Mouse (Mus musculus) thymus, adult 2 months (tissue): ENCODE measurements around the gene Fam90a1a. TPM values are rescaled to one million over a fixed set of nuclear protein-coding genes. Genes with fewer than 3 reads are reported as not detected.
"Not testable (repeated sequence)": the region's sequence is repeated elsewhere in the genome, so short reads cannot be mapped to it uniquely, and the experiment has no call there.

ENCODE experiments used
- DNase-seq: peaks from one replicate; pipeline ENCODE4 v3.0.0; 2021
- H3K27ac ChIP-seq: fragments of 200-500 bp; 2 replicates; pipeline ENCODE4 v1.5.1; 2012; ENCODE audit warnings: low read length, control low read depth; ENCODE audit not compliant: control insufficient read depth, insufficient read depth
- H3K27me3 ChIP-seq: fragments of 200-500 bp; 2 replicates; pipeline ENCODE4 v1.6.1; 2012; ENCODE audit warnings: mild to moderate bottlenecking, low read length, moderate library complexity, mixed read lengths; ENCODE audit not compliant: control insufficient read depth, insufficient read depth
- H3K36me3 ChIP-seq: fragments of 200-500 bp; 2 replicates; pipeline ENCODE4 v1.6.1; 2012; ENCODE audit warnings: mild to moderate bottlenecking, low read length, moderate library complexity; ENCODE audit not compliant: control insufficient read depth, insufficient read depth
- H3K4me1 ChIP-seq: fragments of 200-500 bp; replicated peaks from 2 replicates; pipeline ENCODE4 v1.6.1; 2012; ENCODE audit warnings: low read length; ENCODE audit not compliant: control insufficient read depth, insufficient read depth
- H3K4me3 ChIP-seq: fragments of 200-500 bp; 2 replicates; pipeline ENCODE4 v1.5.1; 2012; ENCODE audit warnings: mild to moderate bottlenecking, low read length, control low read depth, moderate library complexity; ENCODE audit not compliant: control insufficient read depth, insufficient read depth
- CTCF ChIP-seq: fragments of 200-500 bp; IDR thresholded peaks from 2 replicates; pipeline ENCODE4 v1.5.1; 2012; ENCODE audit warnings: mild to moderate bottlenecking, control low read depth, low read length, moderate library complexity, borderline replicate concordance; ENCODE audit not compliant: control insufficient read depth, poor library complexity, insufficient read depth; ENCODE audit errors: extremely low read depth
- POLR2A ChIP-seq: fragments of 200-500 bp; IDR thresholded peaks from 2 replicates; pipeline ENCODE4 v1.6.1; 2012; ENCODE audit warnings: mild to moderate bottlenecking, low read length, control low read depth, moderate library complexity; ENCODE audit not compliant: control insufficient read depth, poor library complexity, insufficient read depth; ENCODE audit errors: extremely low read depth
- WGBS: fragments of 180-500 bp; shearing (Covaris S2); methylation state at CpG from one replicate; pipeline ENCODE4 v1.1.7; 2018; 5-methylcytosine and 5-hydroxymethylcytosine counted together
- polyA plus RNA-seq: library from polyadenylated mRNA; depleted of rRNA; stranded (reverse); fragments of >200 nt; gene quantifications from 2 replicates; pipeline ENCODE4 v1.2.3, GENCODE M21; 2012; rRNA removed

The Fam90a1a gene
- not detected in 2 replicates for polyA plus RNA-seq

DNA sequence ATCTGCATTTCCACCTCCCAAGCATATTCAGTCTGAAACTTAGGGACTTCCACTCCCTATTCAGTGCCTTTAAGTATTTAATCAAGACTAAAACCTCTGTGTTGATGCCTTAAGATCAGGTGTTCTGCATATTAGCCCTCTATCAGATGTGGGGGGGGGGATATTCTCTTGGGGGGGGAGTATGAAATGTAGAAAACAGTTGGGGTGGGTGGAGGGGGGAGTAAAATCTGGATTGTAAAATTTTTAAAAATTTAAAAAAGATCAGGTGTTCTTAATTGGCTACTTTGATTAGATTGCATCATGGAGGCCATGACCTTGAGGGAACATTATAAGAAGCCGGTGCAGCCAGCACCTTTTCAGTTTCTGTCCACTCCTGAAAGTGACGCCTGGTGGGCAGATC, at the start of gene Fam90a1a:
Gene Fam90a1a, plus strand, starts transcription at position 301 of the 400 bp plus-strand sequence.
- no peak within 1 kb of the TSS for H3K4me3 ChIP-seq
- H3K27ac ChIP-seq: no peak within 1 kb of the TSS
- DNase-seq: no peak
- H3K36me3 ChIP-seq: no peaks in the 10 kb centered on the region
- no peaks in the 10 kb centered on the region for H3K4me1 ChIP-seq
- no peaks in the 10 kb centered on the region for H3K27me3 ChIP-seq
- WGBS: 98% methylated on average over 2 of the region's 2 CpGs
- no peak for TF ChIP-seq CTCF
- TF ChIP-seq POLR2A: no peak

DNA sequence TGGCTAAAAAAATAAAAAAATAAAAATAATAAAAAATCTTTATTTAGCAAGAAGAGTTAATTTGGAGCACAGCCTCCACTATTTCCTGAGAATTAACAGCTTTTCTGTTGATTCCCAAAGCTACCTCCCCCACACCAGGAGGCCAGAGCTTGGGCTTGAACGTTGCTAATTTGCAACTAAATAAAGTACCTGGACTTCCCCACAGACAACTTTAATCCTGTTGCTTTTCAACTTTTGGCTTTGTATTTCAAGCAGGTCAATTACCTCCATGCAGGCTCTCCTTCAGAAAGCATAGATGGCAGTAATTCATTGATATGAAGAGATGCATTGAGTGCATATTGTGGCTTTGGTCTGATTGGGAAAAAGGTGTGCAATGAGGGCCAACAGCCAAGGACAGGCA, 46.6 kb upstream of the Fam90a1a start:
- TF ChIP-seq POLR2A: no peak
- no peak for TF ChIP-seq CTCF
- no peak overlapping the region for H3K4me3 ChIP-seq
- no peak for DNase-seq
- H3K36me3 ChIP-seq: no peaks in the 10 kb centered on the region
- no peaks in the 10 kb centered on the region for H3K4me1 ChIP-seq
- WGBS: 19% methylated on average over 1 of the region's 1 CpGs
- H3K27me3 ChIP-seq: no peaks in the 10 kb centered on the region
- no peak overlapping the region for H3K27ac ChIP-seq

DNA sequence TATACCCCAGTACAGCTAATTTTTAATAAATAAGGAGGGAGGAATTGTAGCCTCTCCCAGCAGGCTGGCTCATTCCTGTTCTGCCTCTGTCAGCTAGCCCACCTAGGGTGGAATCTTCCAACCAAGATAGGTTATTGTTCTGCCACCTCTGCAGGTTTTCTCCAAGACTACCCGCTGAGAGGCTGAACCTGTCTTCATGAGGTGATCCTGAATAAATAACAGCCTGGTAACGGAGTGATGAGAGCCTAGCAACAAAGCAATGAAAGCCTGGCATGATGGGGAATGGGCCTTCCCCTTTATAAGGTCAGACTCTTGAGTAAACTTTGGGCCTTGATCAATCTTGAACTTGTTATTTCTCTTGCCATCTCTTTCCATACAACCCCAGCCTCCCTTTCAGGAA, 46.0 kb upstream of the Fam90a1a start:
- 50% methylated on average over 2 of the region's 2 CpGs for WGBS
- H3K36me3 ChIP-seq: no peaks in the 10 kb centered on the region
- no peak overlapping the region for H3K4me3 ChIP-seq
- no peaks in the 10 kb centered on the region for H3K27me3 ChIP-seq
- H3K27ac ChIP-seq: no peak overlapping the region
- DNase-seq: no peak
- no peak for TF ChIP-seq POLR2A
- no peak for TF ChIP-seq CTCF
- no peaks in the 10 kb centered on the region for H3K4me1 ChIP-seq

DNA sequence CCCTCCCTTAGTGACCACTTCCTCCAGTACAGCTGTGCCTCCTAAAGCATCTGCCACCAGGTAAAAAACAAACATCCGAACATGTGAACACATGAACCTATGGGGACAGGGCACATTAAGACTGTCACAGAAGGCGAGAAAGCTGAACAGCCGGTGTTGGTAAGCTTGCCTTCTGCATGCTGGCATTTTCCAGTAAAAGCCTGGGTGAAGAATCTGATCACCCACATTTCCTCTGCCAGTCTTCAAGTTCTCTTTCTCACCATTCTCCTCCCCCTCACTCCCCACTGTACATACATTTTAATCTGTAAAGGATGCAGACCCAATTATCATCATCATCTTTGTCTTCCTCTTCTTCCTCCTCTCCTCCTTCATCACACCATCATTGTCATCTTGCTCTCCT, 42.9 kb upstream of the Fam90a1a start:
- WGBS: 88% methylated on average over 3 of the region's 3 CpGs
- Histone ChIP-seq H3K4me3 (no peak overlapping the region), H3K27ac (no peak overlapping the region), H3K4me1 (no peaks in the 10 kb centered on the region), H3K27me3 (no peaks in the 10 kb centered on the region), H3K36me3 (no peaks in the 10 kb centered on the region)
- TF ChIP-seq POLR2A (no peak), CTCF (no peak)
- no peak for DNase-seq

DNA sequence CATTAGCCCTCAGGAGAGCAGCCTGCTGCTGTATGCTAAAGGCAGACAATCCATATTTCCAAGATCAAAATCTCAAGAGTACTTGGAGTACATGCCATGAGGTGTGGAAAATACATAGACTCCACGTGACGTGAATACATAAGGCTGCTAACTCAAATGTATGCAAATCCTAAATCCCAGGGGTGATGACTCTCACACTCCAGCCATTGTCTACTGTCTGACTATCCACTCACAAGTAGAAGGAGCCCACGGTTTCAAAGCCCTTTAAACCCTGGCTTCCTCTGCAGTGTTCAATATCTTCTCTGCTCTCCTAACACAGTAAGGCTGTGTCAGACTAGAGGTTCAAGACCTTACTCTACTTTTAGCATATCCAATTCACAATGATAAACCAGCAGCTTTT, 27.8 kb upstream of the Fam90a1a start:
- H3K27me3 ChIP-seq, H3K4me1 ChIP-seq, H3K4me3 ChIP-seq, DNase-seq, H3K27ac ChIP-seq, H3K36me3 ChIP-seq: not testable (repeated sequence)
- WGBS: 94% methylated on average over 3 of the region's 3 CpGs

DNA sequence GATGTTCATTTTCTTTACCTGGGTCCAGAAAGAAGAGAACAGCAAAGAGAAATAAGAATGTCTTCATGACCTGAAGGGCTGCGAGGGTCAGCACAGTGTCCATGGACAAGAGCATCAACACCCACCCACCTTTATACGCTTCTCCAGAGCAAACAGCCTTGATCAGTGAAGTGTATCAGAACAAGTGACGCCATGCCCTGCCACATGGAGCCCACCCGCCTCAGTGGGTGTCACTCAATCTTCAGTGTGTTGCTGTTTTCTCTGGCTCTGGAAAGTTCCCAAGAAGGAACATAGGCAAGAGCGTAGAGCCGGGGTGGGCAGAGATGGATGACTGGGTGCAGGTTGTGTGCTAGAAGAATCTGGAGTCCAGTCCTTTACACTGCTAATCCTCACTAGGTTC, 25.9 kb upstream of the Fam90a1a start, which contains the start of gene Defb15:
Gene Defb15, minus strand, starts transcription at position 101 of the 400 bp plus-strand sequence.
- WGBS: 95% methylated on average over 6 of the region's 6 CpGs
- no peak for TF ChIP-seq POLR2A
- no peak within 1 kb of the TSS for H3K4me3 ChIP-seq
- DNase-seq: no peak
- no peaks in the 10 kb centered on the region for H3K36me3 ChIP-seq
- H3K27ac ChIP-seq: no peak within 1 kb of the TSS
- no peaks in the 10 kb centered on the region for H3K4me1 ChIP-seq
- H3K27me3 ChIP-seq: no peaks in the 10 kb centered on the region

DNA sequence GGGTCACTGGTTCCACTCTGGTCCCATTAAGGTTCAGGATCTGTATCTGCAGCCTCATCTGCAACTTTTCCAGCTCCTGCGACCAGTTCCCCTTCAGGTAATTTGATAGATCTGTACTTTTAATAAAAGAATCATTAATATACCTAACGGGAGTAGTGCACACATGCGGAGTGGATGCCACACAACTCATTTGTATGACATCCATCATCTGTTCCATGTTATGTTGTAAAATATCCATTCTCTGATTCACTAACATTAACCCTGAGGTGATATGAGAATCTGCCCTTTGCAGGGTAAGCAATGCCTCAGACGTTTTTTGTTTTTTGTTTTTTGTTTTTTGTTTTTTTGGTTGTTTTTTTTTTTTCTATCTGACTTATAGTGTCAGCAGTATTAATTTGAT, 20.5 kb upstream of the Fam90a1a start, which contains the start of gene Defb35:
Gene Defb35, plus strand, starts transcription at position 301 of the 400 bp plus-strand sequence.
- H3K27ac ChIP-seq, H3K27me3 ChIP-seq, DNase-seq, H3K4me1 ChIP-seq, H3K4me3 ChIP-seq, H3K36me3 ChIP-seq: not testable (repeated sequence)
- WGBS: 89% methylated on average over 4 of the region's 4 CpGs

DNA sequence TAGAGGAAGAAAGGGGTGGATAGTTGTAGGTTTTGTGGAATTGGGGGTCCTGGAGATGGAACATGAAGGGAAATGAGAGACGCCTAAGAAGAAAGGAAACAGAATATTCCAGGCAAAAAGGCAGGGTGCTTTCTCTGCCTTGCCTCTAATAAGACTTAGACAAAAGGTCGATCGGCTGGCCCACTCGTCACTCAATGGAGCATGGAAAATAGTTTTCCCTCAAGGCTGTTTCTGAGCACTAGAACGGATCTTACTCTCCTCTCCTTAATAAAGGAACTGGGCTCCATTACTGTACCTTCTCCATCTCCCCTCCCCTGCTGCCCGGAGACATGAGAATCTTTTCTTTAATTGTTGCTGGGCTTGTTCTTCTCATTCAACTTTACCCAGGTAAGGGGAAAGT, 12.1 kb upstream of the Fam90a1a start, which contains the start of gene Defb13:
Gene Defb13, plus strand, starts transcription at position 301 of the 400 bp plus-strand sequence.
- no peak for TF ChIP-seq POLR2A
- TF ChIP-seq CTCF: no peak
- H3K36me3 ChIP-seq: no peaks in the 10 kb centered on the region
- no peaks in the 10 kb centered on the region for H3K4me1 ChIP-seq
- no peak within 1 kb of the TSS for H3K27ac ChIP-seq
- DNase-seq: no peak
- H3K27me3 ChIP-seq: no peaks in the 10 kb centered on the region
- 91% methylated on average over 6 of the region's 6 CpGs for WGBS
- no peak within 1 kb of the TSS for H3K4me3 ChIP-seq
